Mouse (Mus musculus) C2C12 (cell line): ENCODE data around the gene Fyn.

Experiments used
- CTCF ChIP-seq: IDR thresholded peaks from one replicate; pipeline ENCODE4 v1.5.1; 2011; ENCODE audit not compliant: control insufficient read depth, insufficient read depth, insufficient read length
- MYOG ChIP-seq: IDR thresholded peaks from one replicate; pipeline ENCODE4 v1.6.1; 2011; ENCODE audit not compliant: control insufficient read depth, insufficient read length; ENCODE audit errors: extremely low read depth

DNA sequence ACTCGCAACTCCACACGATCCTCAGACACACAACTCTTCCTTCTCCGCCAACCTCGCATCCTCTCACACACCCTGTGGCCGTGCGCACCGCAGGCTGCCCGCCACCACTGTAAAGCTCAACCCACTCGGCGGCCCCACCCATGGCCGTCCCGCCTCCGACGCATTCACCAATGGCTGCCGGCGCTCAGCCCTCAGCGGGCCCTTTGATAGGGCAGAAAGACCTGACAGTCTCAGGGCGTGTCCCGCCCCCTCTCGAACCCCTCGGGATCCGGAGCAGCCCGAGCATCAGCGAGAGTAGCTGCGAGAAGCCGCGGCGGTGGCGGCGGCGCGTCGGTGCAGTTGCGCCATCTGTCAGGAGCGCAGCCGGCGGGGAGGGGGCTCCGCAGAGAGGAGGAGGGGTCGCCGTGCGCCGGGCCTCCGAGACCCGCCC is 862 bp downstream of the Fyn start:
- TF ChIP-seq MYOG (no peak), CTCF (no peak)
